Mouse (Mus musculus) G1E-ER4 (cell line): ENCODE data around the gene Elovl1. TPM values are rescaled to one million over a fixed set of nuclear protein-coding genes. Genes with fewer than 3 reads are reported as not detected.

ENCODE experiments used
- GATA1 ChIP-seq: IDR thresholded peaks from one replicate; pipeline ENCODE4 v1.8.0; 2012; ENCODE audit warnings: low read length, inconsistent platforms
- polyA plus RNA-seq: library from polyadenylated mRNA; stranded (reverse); fragments of >175 nt; gene quantifications from 2 replicates; pipeline ENCODE4 v1.2.3, GENCODE M21; 2012

Elovl1 gene
- polyA plus RNA-seq, 1 experiment, result 101 TPM

GRCm38 (mm10) chr4:118464956-118465355, 37.1 kb downstream of the Elovl1 start:
- no peak for TF ChIP-seq GATA1

GRCm38 (mm10) chr4:118465697-118466163, 37.8 kb downstream of the Elovl1 start:
- TF ChIP-seq GATA1, result no peak

- no peak for TF ChIP-seq GATA1
Observed at GRCm38 (mm10) chr4:118471281-118471680, 43.4 kb downstream of the Elovl1 start.

- no peak for TF ChIP-seq GATA1
Observed at GRCm38 (mm10) chr4:118472687-118473086, 44.8 kb downstream of the Elovl1 start.

- no peak for TF ChIP-seq GATA1
Observed at GRCm38 (mm10) chr4:118476773-118477530, 49.1 kb downstream of the Elovl1 start.

Other genes starting within 250 kb of the Elovl1 start
- 42.0 and 42.4 TPM in 2 replicates for gene Kdm4a, start 248.1 kb upstream of the Elovl1 start, polyA plus RNA-seq
- not detected in 2 replicates for gene Ptprf, start 136.7 kb upstream of the Elovl1 start, polyA plus RNA-seq
- 54.4 and 71.8 TPM in 2 replicates for gene Szt2, start 18.8 kb upstream of the Elovl1 start, polyA plus RNA-seq
- 25.1 and 50.0 TPM in 2 replicates for gene Med8, start 18.8 kb upstream of the Elovl1 start, polyA plus RNA-seq
- 228 and 310 TPM in 2 replicates for gene Cdc20, start 9.3 kb downstream of the Elovl1 start, polyA plus RNA-seq
- 0.12 and 0.15 TPM in 2 replicates for gene Mpl, start 29.4 kb downstream of the Elovl1 start, polyA plus RNA-seq
- gene Tie1, start 62.0 kb downstream of the Elovl1 start, polyA plus RNA-seq, result not detected in 2 replicates
- not detected in 2 replicates for gene 2610528J11Rik, start 98.9 kb downstream of the Elovl1 start, polyA plus RNA-seq
- not detected in 2 replicates for gene Tmem125, start 116.0 kb downstream of the Elovl1 start, polyA plus RNA-seq
- gene Cfap57, start 192.7 kb downstream of the Elovl1 start, polyA plus RNA-seq, result not detected in 2 replicates
- gene Ebna1bp2, start 192.7 kb downstream of the Elovl1 start, polyA plus RNA-seq, result 35.5 and 59.2 TPM in 2 replicates
- gene Olfr62, start 230.9 kb downstream of the Elovl1 start, polyA plus RNA-seq, result not detected in 2 replicates